Mouse (Mus musculus): Measurements from ENCODE around the gene Tmem92.

The Tmem92 gene

DNA sequence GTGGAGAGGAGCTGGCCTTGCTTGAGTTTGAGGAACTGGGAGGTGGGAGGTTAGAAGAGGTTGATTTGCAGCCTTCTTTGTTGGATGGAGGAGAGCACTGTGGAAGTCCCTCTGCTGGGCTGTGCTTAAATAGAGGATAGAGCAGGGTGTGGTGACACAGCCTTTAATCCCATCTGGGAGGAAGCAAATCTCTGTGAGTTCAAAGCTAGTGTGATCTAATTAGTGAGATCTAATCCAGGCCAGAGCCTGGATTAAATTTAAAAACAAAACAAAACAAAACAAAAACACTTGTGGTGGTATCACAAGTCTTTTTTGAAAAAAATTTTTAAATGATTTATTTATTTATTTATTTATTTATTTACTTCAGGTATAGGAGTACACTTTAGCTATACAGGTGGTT is at the start of gene Tmem92:
Tmem92 (minus strand) TSS at position 101 of the 400 bp plus-strand sequence.

DNA sequence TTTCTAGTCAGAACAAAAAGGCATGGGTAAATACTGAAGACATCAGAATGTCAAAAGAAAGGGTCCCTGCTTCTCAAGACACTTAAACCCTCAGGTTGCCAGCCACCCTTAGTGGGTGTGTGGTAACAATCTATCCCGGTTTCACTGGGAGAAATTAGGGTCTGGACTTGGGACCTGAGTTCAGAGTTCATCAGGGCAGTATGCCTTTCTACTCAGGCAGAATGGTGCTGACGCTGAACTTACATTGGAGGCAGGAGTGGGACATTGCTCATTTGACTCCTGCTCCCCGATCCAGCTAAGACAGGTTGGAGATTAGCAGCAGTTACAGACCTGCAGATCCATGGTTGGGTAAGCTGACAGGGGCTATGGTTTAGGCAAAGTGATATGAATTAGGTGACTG is 46.5 kb upstream of the Tmem92 start:
- WGBS, result 85% methylated on average over 3 of the region's 3 CpGs

DNA sequence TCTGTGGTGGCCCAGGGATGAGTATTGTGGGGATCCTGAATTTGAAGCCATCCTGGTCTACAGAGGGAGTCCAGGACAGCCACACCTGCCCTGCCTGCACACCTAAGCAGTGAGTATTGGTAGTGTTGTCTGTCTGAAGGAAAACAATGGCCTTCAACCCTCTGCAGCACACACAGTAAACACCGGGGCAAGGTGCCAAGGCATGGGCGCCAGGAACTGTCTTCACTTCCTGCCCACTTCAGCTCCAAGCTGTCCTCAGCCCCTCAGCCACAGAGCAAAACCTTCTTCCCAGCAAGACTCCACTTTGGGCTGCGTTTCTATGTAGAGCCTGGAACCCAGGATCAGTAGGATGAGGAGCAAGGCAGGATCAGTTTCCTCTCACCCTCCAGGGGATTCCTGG is 29.0 kb upstream of the Tmem92 start:
- 64% methylated on average over 2 of the region's 3 CpGs for WGBS

DNA sequence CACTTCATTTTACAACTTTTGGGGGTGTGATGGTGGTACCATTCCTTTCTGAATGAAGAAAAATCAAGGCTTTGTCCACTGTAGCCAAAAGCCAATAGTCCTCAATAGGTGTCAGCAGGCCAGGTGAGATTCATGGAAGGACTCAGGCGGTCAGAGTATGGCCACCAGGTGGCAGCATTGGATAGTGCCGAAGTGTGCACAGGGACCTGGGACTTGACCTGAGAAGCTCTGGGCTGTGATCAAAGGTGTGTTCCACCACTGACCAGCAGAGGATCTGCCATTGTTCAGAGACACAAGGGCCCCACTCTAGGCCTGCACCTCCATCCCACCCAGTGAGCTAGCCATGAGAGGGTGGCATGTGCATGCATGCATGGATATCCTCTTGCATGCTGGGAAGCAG is 2.7 kb upstream of the Tmem92 start:
- WGBS, result 10% methylated on average over 2 of the region's 2 CpGs

DNA sequence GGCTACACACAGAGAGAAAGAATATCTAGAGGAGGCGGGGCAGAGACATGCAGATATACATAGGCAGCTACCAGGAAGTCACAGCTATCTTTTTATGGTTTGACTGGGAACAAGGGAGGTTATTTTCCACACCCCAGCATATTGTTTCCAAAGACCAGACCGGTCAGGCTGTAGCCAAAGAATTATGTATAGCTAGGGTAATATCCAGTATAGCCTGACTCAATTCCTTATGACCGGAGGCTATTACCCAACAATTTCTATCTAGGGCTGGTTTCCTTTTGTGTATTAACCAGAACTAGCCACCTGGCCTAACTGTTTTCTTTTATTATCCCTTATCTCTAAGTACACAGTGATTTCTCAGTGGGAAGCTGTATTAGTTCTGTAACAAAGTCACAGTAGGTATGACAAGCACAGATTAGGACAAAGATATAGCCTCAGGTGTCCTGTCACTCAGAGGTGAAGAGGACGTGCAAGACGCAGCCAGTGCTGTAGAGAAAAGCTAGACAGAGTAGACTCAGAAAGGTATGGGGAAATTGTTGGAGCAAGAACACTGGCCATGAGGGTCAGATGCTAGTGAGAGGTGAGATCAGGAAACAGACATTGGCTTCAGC is 7.5 kb downstream of the Tmem92 start:
- 96% methylated on average over 5 of the region's 5 CpGs for WGBS

DNA sequence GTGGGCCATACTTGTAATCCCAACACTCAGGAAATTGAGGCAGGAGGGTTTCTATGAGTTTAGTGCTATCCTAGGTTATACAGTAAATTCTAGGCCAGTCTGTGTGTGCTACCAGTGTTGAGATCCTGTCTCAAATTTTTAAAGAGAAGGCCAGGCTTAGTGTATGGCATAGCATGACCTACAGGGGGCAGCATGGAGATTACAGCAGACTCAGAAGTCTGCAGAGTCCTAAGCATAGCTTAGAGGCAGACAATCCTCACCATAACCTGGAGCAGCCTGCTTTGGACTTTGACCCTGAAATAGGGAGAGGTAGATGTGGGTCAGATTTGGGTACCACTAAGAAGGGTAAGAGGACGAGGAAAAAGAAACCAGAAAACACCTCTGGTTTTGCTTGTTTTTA is 8.7 kb downstream of the Tmem92 start:
- 86% methylated on average over 1 of the region's 1 CpGs for WGBS

DNA sequence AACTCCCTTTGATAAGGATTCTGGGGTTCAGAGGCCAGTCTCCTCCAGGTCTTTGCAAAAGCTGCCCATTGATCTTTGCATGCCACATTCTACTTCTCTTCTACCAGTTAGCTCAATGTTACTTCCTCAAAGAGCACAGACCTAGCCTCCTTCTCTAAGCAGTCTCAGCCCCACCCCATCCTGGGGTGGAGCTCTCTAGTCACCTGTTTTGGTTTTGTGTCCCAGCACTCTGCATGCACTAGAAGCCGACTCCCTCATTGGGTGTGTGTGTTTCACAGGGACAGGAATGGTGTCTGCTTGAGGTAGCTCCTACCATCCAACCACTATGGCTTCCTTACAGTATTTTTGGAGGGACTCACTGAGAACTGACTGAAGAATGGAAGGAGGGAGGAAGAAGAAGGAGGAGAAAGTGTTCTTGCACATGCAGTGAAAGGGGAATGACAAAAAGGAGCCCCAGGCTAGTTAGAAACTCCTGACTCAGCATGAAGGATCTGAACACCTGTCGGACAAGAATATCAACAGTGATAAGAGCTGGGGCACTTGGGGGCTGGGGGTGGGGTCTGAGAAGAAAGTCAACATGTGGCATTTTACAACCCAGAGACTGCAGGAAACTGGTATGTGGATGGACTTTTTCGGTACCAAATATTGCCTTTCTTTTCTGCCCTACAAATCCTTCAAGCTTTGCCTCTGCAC is 10.0 kb downstream of the Tmem92 start:
- 86% methylated on average over 3 of the region's 3 CpGs for WGBS

DNA sequence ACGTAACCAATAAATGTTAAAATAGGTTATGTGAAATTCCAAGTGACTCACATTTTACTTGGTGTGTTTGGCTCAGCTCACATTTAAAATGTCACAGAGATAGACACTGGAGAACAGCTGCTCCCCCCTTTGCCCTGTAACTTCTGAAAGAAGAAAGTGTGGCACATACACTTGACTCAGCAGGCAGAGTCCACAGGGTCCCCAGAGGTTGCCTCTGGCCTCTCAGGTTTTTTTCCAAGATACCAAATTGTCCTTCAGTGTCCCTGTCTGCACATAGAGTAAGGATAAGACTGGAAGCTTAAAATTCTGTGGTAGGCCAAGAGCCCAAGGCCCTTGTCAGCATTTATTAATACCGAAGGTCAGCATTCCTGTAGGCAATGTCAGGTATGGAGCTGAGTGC is 15.3 kb downstream of the Tmem92 start:
- WGBS, result 89% methylated on average over 2 of the region's 2 CpGs

DNA sequence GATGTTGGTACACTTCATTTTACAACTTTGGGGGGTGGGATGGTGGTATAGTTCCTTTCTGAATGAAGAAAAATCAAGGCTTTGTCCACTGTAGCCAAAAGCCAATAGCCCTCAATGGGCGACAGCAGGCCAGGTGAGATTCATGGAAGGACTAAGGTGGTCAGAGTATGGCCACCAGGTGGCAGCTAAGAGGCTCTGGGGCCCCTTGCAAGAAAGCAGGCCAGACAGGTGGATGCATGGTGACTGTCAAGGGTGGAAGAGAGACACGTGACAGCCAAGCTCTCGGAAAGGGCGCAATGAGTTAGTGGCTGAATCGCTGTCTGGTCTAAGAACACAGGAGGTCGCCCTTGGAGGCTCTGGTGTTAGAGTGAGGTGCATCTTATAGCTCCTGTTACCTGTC is 19.7 kb downstream of the Tmem92 start:
- 66% methylated on average over 6 of the region's 6 CpGs for WGBS

DNA sequence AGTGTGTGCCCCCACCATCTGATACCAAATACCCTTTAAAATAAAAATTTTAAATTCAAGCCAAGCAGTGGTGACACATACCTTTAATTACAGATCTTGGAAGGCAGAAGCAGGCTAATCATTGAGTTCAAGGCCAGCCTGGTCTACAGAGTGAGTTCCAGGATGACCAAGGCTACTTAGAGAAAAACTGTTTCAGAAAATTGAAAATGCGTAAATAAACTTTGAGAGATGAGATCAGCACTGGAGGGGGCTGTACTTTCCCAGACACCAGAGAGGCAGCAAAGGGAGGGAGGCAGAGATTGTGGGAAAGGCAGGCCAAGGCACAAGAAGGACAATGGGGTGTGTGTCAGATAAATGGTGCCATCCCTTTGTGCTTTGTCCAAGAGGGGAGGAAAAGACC is 20.2 kb downstream of the Tmem92 start:
- WGBS, result 87% methylated on average over 1 of the region's 1 CpGs

DNA sequence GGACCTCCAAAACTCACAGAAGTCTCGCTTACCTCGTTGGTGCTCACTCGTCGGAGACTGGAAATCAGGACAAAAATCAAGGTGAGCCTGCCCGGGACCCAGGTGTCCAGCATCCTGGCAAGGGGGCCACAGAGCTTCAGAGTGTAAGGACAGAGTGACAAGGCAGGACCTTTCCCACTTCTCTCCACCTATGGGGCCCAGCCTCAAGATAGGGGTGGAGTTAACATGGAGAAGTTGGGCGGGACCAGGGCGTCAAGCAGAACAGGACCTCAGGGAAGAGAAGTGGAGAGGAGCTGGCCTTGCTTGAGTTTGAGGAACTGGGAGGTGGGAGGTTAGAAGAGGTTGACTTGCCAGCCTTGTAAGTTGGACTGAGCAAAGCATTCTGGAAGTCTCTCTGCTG is 21.7 kb downstream of the Tmem92 start:
- WGBS, result 76% methylated on average over 7 of the region's 7 CpGs

DNA sequence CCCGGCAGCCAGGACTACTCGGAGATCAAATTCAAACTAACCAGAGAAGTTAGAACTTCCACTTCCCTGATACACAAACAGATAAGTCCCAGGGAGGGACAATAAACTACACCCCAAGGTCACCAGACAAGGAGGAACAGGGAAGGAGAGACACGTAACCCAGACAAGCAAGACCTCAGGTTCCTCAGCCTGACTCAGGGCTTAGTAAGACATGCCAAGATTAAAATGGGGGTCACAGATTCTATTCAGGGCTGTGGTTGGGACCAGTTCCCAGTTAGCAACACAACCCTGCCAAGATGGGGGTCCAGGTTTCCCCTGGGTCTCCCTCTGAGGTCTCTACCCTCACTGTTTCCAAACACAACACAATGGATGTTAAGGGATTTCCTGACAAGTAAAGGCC is 22.1 kb downstream of the Tmem92 start:
- WGBS, result 84% methylated on average over 3 of the region's 3 CpGs

DNA sequence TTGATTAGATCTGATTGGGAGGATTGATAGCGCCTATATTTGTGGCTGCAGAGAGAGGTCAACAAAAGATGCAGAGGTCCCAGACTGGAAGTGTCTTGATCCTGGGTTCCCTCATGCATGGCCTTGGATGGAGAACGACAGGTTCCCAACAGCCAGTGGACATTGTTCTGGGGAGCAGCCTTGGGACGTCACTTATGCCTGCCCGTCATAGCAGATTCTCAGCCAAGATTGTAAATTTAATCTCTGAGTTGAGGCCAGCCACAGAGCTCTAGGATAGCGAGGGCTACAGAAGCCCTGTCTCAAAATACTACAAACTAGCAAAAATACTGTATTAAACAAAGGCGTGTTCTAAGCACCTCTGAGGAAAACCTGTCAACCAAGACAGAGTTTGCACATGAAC is 22.6 kb downstream of the Tmem92 start:
- WGBS, result 91% methylated on average over 6 of the region's 6 CpGs

DNA sequence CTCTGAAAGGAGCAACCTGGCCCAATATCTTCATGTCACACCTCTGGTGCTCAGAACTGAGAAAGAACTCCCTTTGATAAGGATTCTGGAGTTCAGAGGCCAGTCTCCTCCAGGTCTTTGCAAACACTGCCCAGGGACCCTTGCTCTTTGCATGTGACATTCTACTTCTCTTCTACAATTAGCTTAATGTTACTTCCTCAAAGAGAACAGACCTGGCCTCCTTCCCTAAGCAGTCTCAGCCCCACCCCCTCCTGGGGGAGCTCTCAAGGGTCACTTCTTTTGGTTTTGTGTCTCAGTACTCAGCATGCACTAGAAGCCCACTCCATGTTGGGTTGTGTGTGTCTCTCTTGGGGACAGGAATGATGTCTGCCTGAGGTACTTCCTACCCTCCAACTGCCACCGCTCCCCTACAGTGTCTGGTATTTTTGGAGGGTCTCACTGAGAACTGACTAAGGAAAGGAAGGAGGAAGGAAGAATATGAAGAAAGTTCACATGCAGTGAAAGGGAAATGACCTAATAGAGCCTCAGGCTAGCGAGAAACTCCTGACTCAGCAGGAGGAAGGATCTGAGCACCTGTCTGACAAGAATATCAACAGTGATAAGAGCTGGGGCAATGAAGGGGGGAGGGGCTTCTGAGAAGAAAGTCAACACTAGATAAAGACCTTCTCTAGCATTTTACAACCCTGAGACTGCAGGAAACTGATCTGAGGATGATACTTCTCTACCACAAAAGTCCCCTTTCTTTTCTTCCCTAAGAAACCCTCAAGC is 29.4 kb downstream of the Tmem92 start:
- WGBS, result 74% methylated on average over 2 of the region's 2 CpGs

DNA sequence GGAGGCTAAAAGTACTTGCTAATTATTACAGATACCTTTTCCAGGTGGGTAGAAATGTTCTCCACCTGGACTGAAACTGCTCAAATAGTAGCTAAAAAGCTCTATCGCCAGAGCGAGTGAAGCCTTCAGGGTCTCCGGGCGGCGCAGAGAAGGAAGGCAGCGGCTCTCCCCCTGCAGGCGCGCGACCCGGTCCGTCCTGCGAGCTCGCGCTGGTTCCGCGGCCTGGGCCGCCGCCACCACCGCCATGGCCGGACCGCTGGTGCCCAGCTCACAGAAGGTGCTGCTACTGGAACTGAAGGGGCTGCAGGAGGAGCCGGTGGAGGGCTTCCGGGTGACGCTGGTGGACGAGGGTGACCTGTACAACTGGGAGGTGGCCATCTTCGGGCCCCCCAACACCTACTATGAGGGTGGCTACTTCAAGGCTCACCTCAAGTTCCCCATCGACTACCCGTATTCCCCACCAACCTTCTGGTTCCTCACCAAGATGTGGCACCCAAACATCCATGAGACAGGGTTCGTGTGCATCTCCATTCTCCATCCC is 40.7 kb downstream of the Tmem92 start, which contains the start of gene Cdc34b:
Cdc34b (plus strand) TSS at position 51 of the 541 bp plus-strand sequence.
- 79% methylated on average over 29 of the region's 29 CpGs for WGBS

DNA sequence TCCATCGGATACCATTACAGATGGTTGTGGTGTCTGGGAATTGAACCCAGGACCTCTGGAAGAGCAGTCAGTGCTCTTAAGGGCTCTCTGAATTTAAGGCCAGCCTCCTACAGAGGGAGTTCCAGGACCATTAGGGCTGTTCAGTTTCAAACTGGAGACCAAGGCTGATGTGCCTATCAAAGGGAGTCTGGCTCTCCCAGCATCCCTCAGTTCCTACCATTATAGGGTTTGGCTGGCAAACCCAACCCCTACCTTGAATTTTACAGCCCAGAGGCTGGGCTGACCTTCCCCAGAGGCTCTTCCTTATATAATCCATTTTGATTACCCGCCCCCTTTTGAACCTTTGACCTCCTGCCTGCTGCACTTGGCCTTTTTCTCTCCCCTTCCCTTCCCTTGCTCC is 46.8 kb downstream of the Tmem92 start:
- 82% methylated on average over 2 of the region's 2 CpGs for WGBS

DNA sequence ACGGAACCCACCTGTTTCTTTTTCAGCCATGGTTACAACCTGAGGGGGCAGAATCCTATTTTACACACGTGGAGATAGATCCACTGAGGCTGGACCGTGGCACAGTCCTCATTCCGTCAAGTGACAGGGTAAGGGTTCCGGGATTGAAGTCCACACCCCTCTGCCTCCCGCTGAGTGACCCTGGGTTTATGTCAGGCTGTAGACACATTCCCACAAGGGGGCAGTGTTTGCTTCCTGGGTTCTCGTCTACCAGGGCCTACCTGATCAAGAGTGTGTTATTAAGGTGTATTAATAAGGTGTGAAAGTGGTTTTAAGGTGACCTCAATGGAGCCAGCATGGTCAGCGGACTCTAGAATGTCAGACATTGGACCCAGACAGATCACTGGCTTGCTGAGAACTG is 49.7 kb downstream of the Tmem92 start:
- WGBS, result 56% methylated on average over 8 of the region's 8 CpGs

DNA sequence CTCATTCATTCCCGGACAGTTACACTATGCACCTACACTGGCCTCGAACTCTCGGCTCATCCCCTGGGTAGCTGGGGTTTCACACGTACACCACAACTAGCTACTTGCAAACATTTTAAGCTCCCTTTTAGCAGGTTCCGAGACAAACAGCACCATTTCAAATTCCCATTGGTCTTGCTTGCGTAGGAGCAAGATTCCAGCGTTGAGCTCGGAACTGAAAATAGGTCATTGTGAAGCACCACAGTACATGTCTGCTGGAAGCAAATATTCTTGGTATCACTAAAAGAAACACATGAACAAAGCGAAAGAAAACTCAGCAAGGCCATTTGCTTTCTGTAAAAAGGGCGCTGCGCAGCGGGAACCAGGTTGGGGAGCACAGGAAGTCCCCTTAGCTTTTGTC is 51.3 kb downstream of the Tmem92 start:
- WGBS, result 74% methylated on average over 12 of the region's 12 CpGs

DNA sequence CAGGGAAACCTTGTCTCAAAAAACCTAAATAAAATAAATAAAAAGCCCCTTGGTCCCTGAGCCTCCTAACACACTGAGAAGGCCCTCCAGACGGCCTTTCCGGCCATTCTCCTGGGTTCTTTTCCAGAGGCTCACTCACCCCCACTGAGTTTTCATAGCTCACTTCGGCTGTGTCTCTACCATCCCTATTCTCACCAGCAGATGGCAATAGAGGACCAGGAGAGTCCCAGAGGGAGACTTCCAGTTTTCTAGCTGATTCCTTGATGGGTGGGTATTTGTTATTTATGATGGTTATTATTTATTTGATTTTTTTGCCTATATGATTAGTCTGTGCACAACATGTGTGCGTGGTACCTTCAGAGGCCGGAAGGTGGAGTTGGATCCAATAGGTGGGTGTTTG is 52.2 kb downstream of the Tmem92 start:
- 25% methylated on average over 5 of the region's 5 CpGs for WGBS

DNA sequence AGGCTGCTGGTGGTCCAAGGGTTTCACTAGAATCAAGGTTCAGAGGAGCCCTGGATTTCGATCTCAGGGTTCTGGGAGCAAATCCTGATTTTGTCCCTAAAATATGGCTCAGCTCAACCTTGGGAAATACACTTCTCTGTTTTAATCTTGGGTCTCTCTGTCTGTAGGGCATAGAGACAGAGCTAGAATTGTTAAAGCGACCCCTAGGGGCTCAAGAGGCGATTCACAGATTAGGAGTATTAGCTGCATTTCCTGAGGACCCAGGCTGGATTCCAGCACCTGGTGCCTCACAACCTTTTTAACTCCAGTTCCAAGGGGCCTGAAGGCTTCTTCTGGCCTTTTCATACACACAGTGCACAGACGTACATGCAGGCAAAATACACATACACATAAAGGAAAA is 52.9 kb downstream of the Tmem92 start:
- 52% methylated on average over 4 of the region's 4 CpGs for WGBS

DNA sequence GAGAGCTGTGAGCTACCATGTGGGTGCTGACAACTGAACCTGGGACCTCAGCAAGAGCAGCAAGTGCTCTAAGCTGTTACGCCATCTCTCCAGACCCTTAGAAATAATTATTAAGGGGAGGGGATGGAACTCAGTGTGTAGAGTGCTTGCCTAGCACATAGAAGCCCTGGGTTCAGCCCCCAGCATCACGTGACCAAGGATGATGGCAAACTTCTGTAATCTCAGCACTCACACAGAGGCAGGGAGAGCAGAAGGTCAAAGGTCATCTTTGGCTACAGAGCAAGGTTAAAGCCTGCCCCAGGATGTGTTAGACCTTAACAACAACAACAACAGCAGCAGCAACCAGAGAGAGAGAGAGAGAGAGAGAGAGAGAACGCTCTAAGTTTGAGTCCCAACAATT is 54.0 kb downstream of the Tmem92 start:
- WGBS, result 92% methylated on average over 3 of the region's 3 CpGs

DNA sequence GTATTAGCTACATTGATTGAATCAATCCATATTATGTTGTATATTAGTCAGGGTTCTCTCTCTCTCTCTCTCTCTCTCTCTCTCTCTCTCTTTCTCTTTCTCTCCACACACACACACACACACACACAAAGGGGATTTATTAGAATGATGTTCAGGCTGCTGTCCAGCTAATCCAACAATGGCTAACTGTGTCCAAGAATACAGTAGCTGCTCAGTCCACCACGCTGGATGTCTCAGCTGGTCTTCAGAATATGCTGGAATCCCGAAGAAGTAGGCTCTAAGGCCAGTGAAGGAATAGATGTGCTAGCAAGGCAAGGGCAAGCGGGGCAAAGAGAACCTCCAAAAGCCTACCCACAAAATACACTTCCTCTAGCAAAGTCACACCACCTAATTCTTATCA is 55.2 kb downstream of the Tmem92 start:
- WGBS, result 73% methylated on average over 3 of the region's 3 CpGs
